Mouse (Mus musculus): Measurements from ENCODE around the gene 6030408B16Rik. TPM values are rescaled to one million over a fixed set of nuclear protein-coding genes. Genes with fewer than 3 reads are reported as not detected.
A peak's percentile ranks its signal among the peaks of the same experiment; 100 is the strongest.

6030408B16Rik gene
- polyA plus RNA-seq, 1 experiment from 2014 or later: 0.66 TPM

DNA sequence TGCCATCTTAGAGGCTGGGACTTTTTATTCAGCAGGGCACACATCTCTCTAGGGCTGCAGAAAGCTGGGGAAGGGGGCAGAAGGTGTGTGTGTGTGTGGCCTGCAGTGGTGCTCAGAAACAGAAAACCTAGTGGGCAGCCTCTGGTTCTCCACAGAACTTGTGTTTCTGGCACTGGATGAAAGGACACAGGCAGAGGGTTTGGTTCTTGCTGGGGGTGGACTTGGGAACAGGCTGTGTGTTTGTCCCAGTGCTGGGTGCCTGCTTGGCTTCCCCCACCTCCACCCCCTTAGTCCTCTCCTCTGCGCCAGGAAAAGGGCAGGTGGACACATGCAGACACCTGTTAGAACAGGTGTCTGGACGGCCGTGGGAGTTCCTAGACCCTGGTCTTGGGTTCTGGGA, 21.9 kb upstream of the 6030408B16Rik start:
- no peak overlapping the region for H3K9ac ChIP-seq

DNA sequence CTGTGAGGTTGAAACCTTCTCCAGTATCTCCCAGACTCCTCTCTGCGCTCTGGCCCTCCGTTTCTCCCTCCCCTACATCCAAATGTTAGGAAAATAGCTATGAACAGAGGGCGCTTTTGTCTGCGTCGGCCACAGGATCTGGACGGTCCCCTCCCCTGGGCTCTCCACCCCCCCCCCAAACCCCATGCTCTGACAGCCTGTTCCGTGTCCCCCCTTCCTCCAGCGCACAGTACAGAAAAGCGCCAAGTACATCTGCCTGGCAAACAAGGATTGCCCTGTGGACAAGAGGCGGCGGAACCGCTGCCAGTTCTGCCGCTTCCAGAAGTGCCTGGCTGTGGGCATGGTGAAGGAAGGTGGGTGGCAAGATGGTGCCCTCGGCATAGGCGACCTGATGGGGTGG, 21.5 kb upstream of the 6030408B16Rik start:
- Histone ChIP-seq H3K4me3 (no peak overlapping the region), H3K4me2 (no peak overlapping the region), H3K27ac (no peak overlapping the region), H3K36me3 (peaks cover 38% of the 10 kb centered on the region), H3K27me3 (peaks cover 23% of the 10 kb centered on the region), H3K9me3 (no peaks in the 10 kb centered on the region), H3K4me1 (replicated peaks) (peaks cover 8% of the 10 kb centered on the region), H3K9ac (no peak overlapping the region)
- 80% methylated on average over 15 of the region's 15 CpGs for whole genome bisulfite sequencing
- ATAC-seq (ENCODE audit: low FRiP score): no peak

More for the DNA sequence above, 21.9 kb upstream of the 6030408B16Rik start:
- H3K27me3 ChIP-seq: peaks cover 27% of the 10 kb centered on the region
- no peak for ATAC-seq (ENCODE audit: low FRiP score)
- H3K4me1 ChIP-seq (replicated peaks): peaks cover 12% of the 10 kb centered on the region
- H3K4me3 ChIP-seq: no peak overlapping the region
- WGBS: 86% methylated on average over 3 of the region's 3 CpGs
- H3K36me3 ChIP-seq: peaks cover 38% of the 10 kb centered on the region
- H3K9me3 ChIP-seq: no peaks in the 10 kb centered on the region
- no peak overlapping the region for H3K27ac ChIP-seq
- H3K4me2 ChIP-seq: no peak overlapping the region

- H3K4me2 ChIP-seq: no peak overlapping the region
- H3K27ac ChIP-seq: no peak overlapping the region
- no peaks in the 10 kb centered on the region for H3K27me3 ChIP-seq
- peaks cover 18% of the 10 kb centered on the region for H3K4me1 ChIP-seq (replicated peaks)
- WGBS: 82% methylated on average over 6 of the region's 6 CpGs
- no peak overlapping the region for H3K4me3 ChIP-seq
- no peak overlapping the region for H3K9ac ChIP-seq
- peaks cover 38% of the 10 kb centered on the region for H3K36me3 ChIP-seq
- ATAC-seq (ENCODE audit: low FRiP score): no peak
- no peaks in the 10 kb centered on the region for H3K9me3 ChIP-seq
Observed at GRCm38 (mm10) chr15:101274380-101274779, 18.6 kb upstream of the 6030408B16Rik start.

DNA sequence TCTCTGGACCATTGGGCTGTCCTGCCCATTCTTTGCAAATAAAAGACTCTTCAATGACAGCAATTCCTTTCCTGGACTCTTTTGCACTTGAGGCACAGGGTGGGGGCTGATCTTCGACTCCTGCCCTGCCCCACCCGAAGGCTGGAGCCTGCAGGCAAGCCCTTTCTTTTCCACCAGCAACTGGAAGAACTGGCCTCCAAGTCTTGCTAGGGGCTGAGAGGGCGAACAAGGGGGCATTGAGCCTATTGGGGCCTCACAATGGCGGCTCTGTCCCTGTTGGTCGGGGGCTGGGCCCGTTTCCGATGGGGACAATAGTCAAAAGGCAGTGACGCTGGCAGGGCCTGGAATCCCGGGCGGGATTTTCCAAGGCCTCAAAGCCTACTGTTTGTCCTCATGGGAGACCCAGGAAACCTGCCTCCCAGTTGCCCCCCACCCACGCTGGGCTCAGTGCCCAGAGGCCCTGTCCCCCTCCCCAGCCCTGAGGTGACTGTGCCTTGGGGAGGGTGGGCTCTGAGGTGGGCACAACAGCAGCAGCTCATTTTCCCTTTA, 15.6 kb upstream of the 6030408B16Rik start:
- 20% methylated on average over 11 of the region's 11 CpGs for WGBS
- H3K27ac ChIP-seq: peak overlapping the region; percentile 55
- H3K4me2 ChIP-seq: no peak overlapping the region
- H3K9me3 ChIP-seq: no peaks in the 10 kb centered on the region
- no peak overlapping the region for H3K4me3 ChIP-seq
- H3K36me3 ChIP-seq: peaks cover 20% of the 10 kb centered on the region
- peaks cover 18% of the 10 kb centered on the region for H3K4me1 ChIP-seq (replicated peaks)
- H3K27me3 ChIP-seq: no peaks in the 10 kb centered on the region
- no peak overlapping the region for H3K9ac ChIP-seq
- peak; percentile 61 for ATAC-seq (ENCODE audit: low FRiP score)

DNA sequence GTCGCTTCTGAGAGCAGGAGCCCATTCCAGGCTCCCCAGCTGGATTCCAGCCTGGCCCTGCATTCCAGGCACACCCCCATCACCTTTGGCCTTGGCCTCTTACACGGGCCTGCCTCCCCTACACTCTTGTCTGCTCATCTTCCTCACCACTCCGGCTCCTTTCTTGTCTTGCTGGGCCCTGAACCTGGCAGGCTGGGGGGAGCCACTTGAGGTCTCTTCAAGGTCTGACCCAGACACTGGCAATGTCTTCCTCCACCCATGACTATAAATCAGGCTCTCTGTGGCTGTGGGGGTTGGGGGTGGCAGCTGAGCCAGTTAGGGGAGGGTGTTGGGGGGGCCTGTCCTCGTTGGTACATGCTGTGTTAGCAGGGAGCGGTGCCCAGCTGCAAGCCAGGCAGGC, 14.4 kb upstream of the 6030408B16Rik start:
- no peak for ATAC-seq (ENCODE audit: low FRiP score)
- H3K27ac ChIP-seq: peak overlapping the region; percentile 35; the same call in 1 of the 2 replicates
- peak overlapping the region; percentile 53 for H3K9ac ChIP-seq
- peaks cover 8% of the 10 kb centered on the region for H3K36me3 ChIP-seq
- peaks cover 23% of the 10 kb centered on the region for H3K4me1 ChIP-seq (replicated peaks)
- H3K27me3 ChIP-seq: no peaks in the 10 kb centered on the region
- no peak overlapping the region for H3K4me3 ChIP-seq
- WGBS: 52% methylated on average over 5 of the region's 5 CpGs
- no peak overlapping the region for H3K4me2 ChIP-seq
- no peaks in the 10 kb centered on the region for H3K9me3 ChIP-seq

DNA sequence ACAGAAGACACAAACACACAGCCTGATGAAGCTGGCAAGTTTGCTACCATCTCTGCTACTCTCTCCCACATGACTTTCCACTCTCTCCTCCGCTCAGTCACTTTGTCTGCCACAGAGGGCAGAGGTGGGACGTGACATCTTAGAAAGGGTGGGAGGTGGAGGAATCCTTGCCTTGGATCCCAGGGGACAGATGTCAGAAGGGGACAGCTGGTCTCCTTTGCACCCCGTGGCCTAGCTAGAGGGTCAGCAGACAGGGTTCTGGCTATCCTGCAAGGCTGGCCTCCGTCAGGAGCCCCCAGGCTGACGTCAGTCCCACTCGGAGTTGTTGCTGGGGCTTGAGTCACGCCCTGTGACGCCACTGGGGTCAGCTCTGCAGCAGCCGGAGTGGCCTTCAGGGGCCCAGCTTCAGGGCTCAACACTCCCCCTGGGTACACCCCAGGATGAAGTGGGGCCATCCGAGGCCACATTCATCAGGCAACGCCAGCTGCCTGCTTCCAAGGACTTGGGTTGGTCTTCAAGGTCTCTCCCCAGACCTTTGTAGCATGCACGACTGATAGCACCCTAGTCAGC, 13.5 kb upstream of the 6030408B16Rik start:
- ATAC-seq (ENCODE audit: low FRiP score): no peak
- Histone ChIP-seq H3K9ac (peak overlapping the region; percentile 36; the same call in 1 of the 2 replicates), H3K4me3 (no peak overlapping the region), H3K36me3 (no peaks in the 10 kb centered on the region), H3K4me1 (replicated peaks) (peaks cover 24% of the 10 kb centered on the region), H3K27ac (no peak overlapping the region), H3K9me3 (no peaks in the 10 kb centered on the region), H3K27me3 (no peaks in the 10 kb centered on the region), H3K4me2 (no peak overlapping the region)
- 71% methylated on average over 12 of the region's 12 CpGs for whole genome bisulfite sequencing

DNA sequence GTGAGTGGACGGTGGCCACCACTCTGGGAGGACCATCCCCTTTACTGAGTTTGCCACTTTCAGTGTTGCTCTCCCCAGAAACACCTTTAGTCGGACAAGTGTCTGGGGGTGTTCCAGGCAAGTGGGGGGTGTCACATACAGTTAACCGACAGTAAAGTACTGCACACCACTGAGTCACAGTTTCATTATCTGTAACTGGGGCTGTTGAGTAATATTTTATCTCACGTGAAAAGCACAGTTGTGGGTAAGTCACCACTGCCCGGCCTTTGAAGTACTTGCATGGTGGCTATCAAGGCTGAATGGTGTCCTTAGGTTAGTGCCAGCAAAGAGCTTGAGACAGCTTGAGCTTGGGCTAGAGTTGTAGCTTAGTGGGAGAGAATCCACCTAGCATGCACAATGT, 10.5 kb upstream of the 6030408B16Rik start:
- 85% methylated on average over 5 of the region's 5 CpGs for WGBS

GRCm38 (mm10) chr15:101283183-101283910, 9.7 kb upstream of the 6030408B16Rik start:
- 2% methylated on average over 26 of the region's 26 CpGs for WGBS
- Histone ChIP-seq H3K9me3 (no peaks in the 10 kb centered on the region), H3K4me3 (peak overlapping the region; percentile 85)

More for the DNA sequence above, 10.5 kb upstream of the 6030408B16Rik start:
- peaks cover 44% of the 10 kb centered on the region for H3K4me1 ChIP-seq (replicated peaks)
- no peak for ATAC-seq (ENCODE audit: low FRiP score)
- H3K4me3 ChIP-seq: no peak overlapping the region
- no peak overlapping the region for H3K27ac ChIP-seq
- no peaks in the 10 kb centered on the region for H3K9me3 ChIP-seq
- H3K36me3 ChIP-seq: peaks cover 10% of the 10 kb centered on the region
- H3K4me2 ChIP-seq: no peak overlapping the region
- H3K27me3 ChIP-seq: no peaks in the 10 kb centered on the region
- no peak overlapping the region for H3K9ac ChIP-seq

DNA sequence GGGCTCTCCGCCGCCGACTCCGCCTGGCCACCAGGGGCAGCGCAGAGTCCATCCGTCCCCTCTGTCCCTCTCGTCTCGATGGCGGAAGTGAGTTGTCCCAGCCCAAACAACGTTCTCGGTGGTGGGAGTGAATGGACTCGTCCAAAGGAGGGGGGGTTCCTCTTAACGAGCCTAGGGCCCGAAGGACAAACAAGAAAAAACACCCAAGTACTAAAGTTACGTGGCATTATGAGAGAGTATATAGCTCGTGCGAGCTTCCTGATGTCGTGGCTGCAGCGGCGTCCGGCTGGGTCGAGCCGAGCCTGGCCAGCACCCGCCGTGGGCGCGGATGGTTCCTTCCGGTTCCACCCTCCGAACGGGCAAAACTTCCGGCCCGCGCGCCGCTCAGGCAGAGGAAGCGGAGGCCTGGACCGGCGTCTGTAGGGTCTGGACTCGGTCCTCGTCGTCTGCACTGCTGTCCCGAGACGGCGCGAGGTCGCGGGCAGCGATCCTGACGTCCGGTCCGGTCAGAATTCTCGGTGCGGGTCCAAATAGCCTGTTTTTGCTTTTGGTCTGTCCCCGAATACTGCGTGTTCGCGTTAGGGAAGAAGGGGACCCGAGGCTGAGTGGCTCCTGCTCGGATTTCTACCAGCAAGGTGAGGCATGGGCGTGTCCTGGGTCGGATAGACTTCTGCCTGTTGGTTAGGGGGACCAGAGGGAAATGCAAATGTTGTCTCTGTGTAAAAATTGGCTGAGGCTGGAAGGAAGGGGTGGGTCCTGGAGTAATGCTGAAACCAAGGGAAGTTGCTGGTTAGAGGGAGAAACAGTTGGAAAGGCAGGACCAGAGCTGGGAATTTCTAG, 8.9 kb upstream of the 6030408B16Rik start, which contains the start of gene Atg101:
Gene Atg101, plus strand, starts transcription at position 362 of the 840 bp plus-strand sequence.
- H3K36me3 ChIP-seq: peaks cover 25% of the 10 kb centered on the region
- peak within 1 kb of the TSS; percentile 86 for H3K4me2 ChIP-seq
- peak; percentile 89 for ATAC-seq (ENCODE audit: low FRiP score)
- peak within 1 kb of the TSS; percentile 67 for H3K27ac ChIP-seq
- peak within 1 kb of the TSS; percentile 95 for H3K9ac ChIP-seq
- under 1% methylated on average over 61 of the region's 61 CpGs for WGBS
- H3K4me1 ChIP-seq (replicated peaks): peaks cover 31% of the 10 kb centered on the region
- no peaks in the 10 kb centered on the region for H3K9me3 ChIP-seq
- H3K4me3 ChIP-seq: peak within 1 kb of the TSS; percentile 85
- no peaks in the 10 kb centered on the region for H3K27me3 ChIP-seq

More at GRCm38 (mm10) chr15:101283183-101283910, 9.7 kb upstream of the 6030408B16Rik start:
- no peaks in the 10 kb centered on the region for H3K27me3 ChIP-seq
- ATAC-seq (ENCODE audit: low FRiP score): peak; percentile 61
- peak overlapping the region; percentile 64 for H3K27ac ChIP-seq
- peak overlapping the region; percentile 86 for H3K4me2 ChIP-seq
- H3K36me3 ChIP-seq: peaks cover 19% of the 10 kb centered on the region
- H3K4me1 ChIP-seq (replicated peaks): peaks cover 37% of the 10 kb centered on the region
- H3K9ac ChIP-seq: peak overlapping the region; percentile 95

DNA sequence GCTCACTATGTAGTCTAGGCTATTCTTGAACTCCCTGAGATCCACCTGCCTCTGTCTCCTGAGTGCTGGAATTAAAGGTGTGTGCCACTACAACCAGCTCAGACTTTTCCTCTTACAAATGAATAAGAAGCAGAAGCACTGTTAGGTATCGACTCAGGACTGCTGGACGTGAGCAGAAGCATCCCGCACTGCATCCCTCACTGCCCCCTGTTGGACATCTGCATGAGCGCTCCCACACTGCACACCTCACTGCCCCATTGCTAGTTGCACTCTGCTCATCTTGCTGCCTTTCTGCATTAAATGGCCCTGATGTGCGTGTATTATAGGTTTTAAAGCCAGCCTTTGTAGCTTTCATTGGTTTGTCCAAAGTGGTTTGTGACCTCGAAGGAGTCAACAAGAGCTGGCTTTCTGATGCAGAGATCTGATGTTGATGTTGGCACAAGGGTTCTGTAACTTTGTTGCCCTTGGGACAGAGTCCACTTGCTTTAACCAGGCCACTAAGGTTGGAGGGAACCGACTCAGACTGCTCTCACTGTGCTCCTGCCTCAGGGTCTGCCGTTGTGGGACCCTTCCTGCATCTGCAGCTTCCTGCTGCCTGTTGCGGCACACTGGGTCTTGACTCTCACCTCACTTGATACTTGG, 6.8 kb upstream of the 6030408B16Rik start:
- Histone ChIP-seq H3K9ac (no peak overlapping the region), H3K4me1 (replicated peaks) (peaks cover 31% of the 10 kb centered on the region), H3K4me3 (no peak overlapping the region), H3K4me2 (no peak overlapping the region), H3K27me3 (no peaks in the 10 kb centered on the region), H3K36me3 (peaks cover 46% of the 10 kb centered on the region), H3K9me3 (no peaks in the 10 kb centered on the region), H3K27ac (no peak overlapping the region)
- ATAC-seq (ENCODE audit: low FRiP score): no peak
- 69% methylated on average over 9 of the region's 9 CpGs for WGBS

DNA sequence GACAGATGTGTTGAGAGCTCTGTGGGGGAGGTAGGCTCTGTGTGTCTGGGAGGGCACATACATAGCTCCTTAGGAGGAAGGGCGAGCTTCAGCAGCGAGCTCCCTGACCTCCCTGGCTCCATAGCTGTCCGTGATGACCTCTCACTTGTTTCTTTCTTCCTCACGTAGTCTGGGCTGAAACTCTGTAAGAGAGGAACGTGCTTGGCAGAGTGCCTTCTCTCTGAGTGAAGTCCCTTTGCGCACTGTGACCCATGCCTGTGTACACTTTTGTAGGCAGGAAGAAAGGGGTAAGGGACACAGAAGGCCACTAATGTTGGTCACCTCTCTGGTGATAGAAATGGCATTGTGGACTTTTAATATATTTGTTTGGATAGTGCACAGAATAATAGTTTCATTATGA, 5.7 kb upstream of the 6030408B16Rik start:
- WGBS: 87% methylated on average over 6 of the region's 6 CpGs
- Histone ChIP-seq H3K27ac (no peak overlapping the region), H3K4me2 (no peak overlapping the region), H3K4me1 (replicated peaks) (peaks cover 31% of the 10 kb centered on the region), H3K36me3 (peaks cover 57% of the 10 kb centered on the region), H3K9me3 (no peaks in the 10 kb centered on the region), H3K4me3 (no peak overlapping the region), H3K27me3 (no peaks in the 10 kb centered on the region), H3K9ac (no peak overlapping the region)
- ATAC-seq (ENCODE audit: low FRiP score): no peak
